Mouse (Mus musculus) heart, embryonic 10.5 days (tissue): ENCODE results near the gene Hk1. TPM values are rescaled to one million over a fixed set of nuclear protein-coding genes. Genes with fewer than 3 reads are reported as not detected.
A peak's percentile ranks its signal among the peaks of the same experiment; 100 is the strongest.

ENCODE experiments used
- DNase-seq: peaks from one replicate; pipeline ENCODE4 v3.0.0-alpha.2; 2017; ENCODE audit warnings: low spot score
- H3K27ac ChIP-seq: fragments of 300-500 bp; sonication (generic); 2 replicates; pipeline ENCODE4 v1.5.1; 2016; ENCODE audit warnings: mild to moderate bottlenecking
- H3K27me3 ChIP-seq: fragments of 300-500 bp; sonication (generic); 2 replicates; pipeline ENCODE4 v1.6.1; 2016; ENCODE audit warnings: mild to moderate bottlenecking; ENCODE audit not compliant: poor library complexity, insufficient read depth, severe bottlenecking
- H3K36me3 ChIP-seq: fragments of 300-500 bp; sonication (generic); 2 replicates; pipeline ENCODE4 v1.6.1; 2016; ENCODE audit warnings: mild to moderate bottlenecking, moderate library complexity
- H3K4me1 ChIP-seq: fragments of 300-500 bp; sonication (generic); 2 replicates; pipeline ENCODE4 v1.6.1; 2016; ENCODE audit warnings: mild to moderate bottlenecking
- H3K4me3 ChIP-seq: fragments of 300-500 bp; sonication (generic); 2 replicates; pipeline ENCODE4 v1.5.1; 2016; ENCODE audit warnings: mild to moderate bottlenecking, moderate library complexity
- H3K9me3 ChIP-seq: fragments of 300-500 bp; sonication (generic); 2 replicates; pipeline ENCODE4 v1.6.1; 2016; ENCODE audit warnings: mild to moderate bottlenecking, moderate library complexity
- WGBS: fragments of 180-500 bp; shearing (Covaris S2); methylation state at CpG from one replicate; pipeline ENCODE4 v1.1.7; 2016; 5-methylcytosine and 5-hydroxymethylcytosine counted together
- polyA plus RNA-seq: library from polyadenylated mRNA; unstranded; fragments of >200 nt; fragmentation: Nextera tagmentation; extraction: Ambion mirVana; gene quantifications from 2 replicates; pipeline ENCODE4 v1.2.1, GENCODE M21; 2016

Gene Hk1
- polyA plus RNA-seq, 1 experiment from 2014 or later, result 157 TPM

- H3K4me3 ChIP-seq, result no peak overlapping the region
- no peaks in the 10 kb centered on the region for H3K9me3 ChIP-seq
- H3K27me3 ChIP-seq, result peaks cover 5% of the 10 kb centered on the region; the same call in 1 of the 2 replicates
- H3K4me1 ChIP-seq, result peaks cover 2% of the 10 kb centered on the region; the same call in 1 of the 2 replicates
- no peaks in the 10 kb centered on the region for H3K36me3 ChIP-seq
- no peak for DNase-seq
- 65% methylated on average over 10 of the region's 10 CpGs for WGBS
- H3K27ac ChIP-seq, result no peak overlapping the region
Measured at GRCm38 (mm10) chr10:62242358-62242757, 137.3 kb downstream of the Hk1 start.

- H3K4me1 ChIP-seq, result peaks cover 7% of the 10 kb centered on the region; the same call in 1 of the 2 replicates
- WGBS, result 68% methylated on average over 6 of the region's 6 CpGs
- DNase-seq, result no peak
Measured at GRCm38 (mm10) chr10:62239270-62239669, 140.4 kb downstream of the Hk1 start.

GRCm38 (mm10) chr10:62238688-62239087 is 141.0 kb downstream of the Hk1 start:
- Histone ChIP-seq H3K36me3 (no peaks in the 10 kb centered on the region), H3K4me3 (no peak overlapping the region), H3K4me1 (peaks cover 7% of the 10 kb centered on the region; the same call in 1 of the 2 replicates), H3K9me3 (no peaks in the 10 kb centered on the region), H3K27ac (no peak overlapping the region), H3K27me3 (peaks cover 5% of the 10 kb centered on the region; the same call in 1 of the 2 replicates)
- 88% methylated on average over 3 of the region's 3 CpGs for WGBS
- no peak for DNase-seq

More at GRCm38 (mm10) chr10:62239270-62239669, 140.4 kb downstream of the Hk1 start:
- Histone ChIP-seq H3K4me3 (no peak overlapping the region), H3K27ac (no peak overlapping the region), H3K27me3 (peaks cover 5% of the 10 kb centered on the region; the same call in 1 of the 2 replicates), H3K36me3 (no peaks in the 10 kb centered on the region), H3K9me3 (no peaks in the 10 kb centered on the region)

DNA sequence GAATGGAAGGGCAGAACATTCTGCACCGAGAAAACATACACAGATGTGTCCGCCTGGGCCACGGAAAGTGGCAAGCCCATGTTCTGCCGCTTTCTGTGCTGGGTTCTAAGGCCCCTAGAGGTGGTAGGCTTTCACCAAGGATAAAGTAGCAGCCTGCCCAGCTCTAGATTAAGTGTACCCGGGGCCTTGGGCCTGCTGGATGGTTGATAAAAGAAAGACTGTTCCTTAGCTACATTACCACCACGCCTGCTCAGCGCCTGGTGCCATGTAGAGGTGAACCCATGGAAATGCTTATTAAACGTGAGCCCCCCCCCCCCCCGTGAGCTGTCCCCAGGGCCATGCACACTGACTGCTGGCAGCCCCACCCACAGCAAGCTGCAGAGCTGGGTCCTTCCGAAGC is 142.5 kb downstream of the Hk1 start:
- H3K27me3 ChIP-seq, result peaks cover 17% of the 10 kb centered on the region
- no peaks in the 10 kb centered on the region for H3K9me3 ChIP-seq
- H3K36me3 ChIP-seq, result no peaks in the 10 kb centered on the region
- no peak for DNase-seq
- WGBS, result 78% methylated on average over 10 of the region's 10 CpGs
- H3K4me1 ChIP-seq, result 0 out of 2 replicates have a peak, but pooled peaks cover 4% of the 10 kb centered on the region
- H3K4me3 ChIP-seq, result no peak overlapping the region
- H3K27ac ChIP-seq, result no peak overlapping the region

GRCm38 (mm10) chr10:62236165-62236564 is 143.5 kb downstream of the Hk1 start:
- H3K9me3 ChIP-seq, result no peaks in the 10 kb centered on the region
- H3K4me1 ChIP-seq, result peaks cover 10% of the 10 kb centered on the region; the same call in 1 of the 2 replicates
- WGBS, result 82% methylated on average over 6 of the region's 6 CpGs
- H3K27ac ChIP-seq, result no peak overlapping the region
- no peak for DNase-seq
- peaks cover 14% of the 10 kb centered on the region for H3K27me3 ChIP-seq
- H3K36me3 ChIP-seq, result no peaks in the 10 kb centered on the region
- H3K4me3 ChIP-seq, result no peak overlapping the region

DNA sequence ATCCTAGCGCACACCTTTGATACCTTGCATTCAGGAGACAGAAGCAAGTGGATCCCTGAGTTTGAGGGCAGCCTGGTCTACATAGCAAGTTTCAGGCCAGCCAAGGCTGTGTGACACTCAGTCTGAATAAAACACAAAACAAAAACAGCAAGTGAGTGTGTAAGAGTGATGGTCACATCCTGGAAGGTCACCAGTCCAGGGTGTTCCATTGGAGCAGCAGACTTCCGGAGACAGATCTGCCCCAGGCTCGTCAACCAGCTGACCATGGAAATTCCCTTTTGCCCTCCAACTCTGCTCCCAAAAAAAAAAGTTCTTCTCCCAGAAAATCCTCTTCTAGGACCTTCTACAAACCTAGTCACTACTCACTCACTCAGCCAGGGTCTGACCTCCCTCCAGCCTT is 147.9 kb downstream of the Hk1 start:
- peak overlapping the region; percentile 73; the same call in 1 of the 2 replicates for H3K4me3 ChIP-seq
- DNase-seq, result no peak
- WGBS, result 71% methylated on average over 3 of the region's 3 CpGs
- H3K9me3 ChIP-seq, result no peaks in the 10 kb centered on the region
- no peak overlapping the region for H3K27ac ChIP-seq
- peaks cover 19% of the 10 kb centered on the region for H3K4me1 ChIP-seq
- no peaks in the 10 kb centered on the region for H3K36me3 ChIP-seq
- H3K27me3 ChIP-seq, result peaks cover 38% of the 10 kb centered on the region

DNA sequence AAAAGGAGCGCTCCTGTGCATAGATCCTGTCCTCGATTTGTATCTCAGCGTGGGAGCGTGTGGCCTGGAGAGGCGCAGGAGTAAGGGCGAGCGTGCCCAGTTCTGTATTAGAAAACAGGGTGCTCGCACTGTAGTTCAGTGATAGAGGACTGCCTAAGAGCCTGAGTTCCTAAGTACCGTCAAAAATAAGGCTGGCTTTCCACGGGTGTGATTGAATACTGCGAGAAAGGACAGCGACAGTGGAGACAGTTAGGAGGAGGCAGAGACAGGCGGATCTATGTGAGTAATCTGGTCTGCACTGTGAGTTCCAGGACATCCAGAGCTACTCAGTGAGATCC is 148.3 kb downstream of the Hk1 start:
- H3K4me3 ChIP-seq, result peak overlapping the region; percentile 73
- H3K36me3 ChIP-seq, result no peaks in the 10 kb centered on the region
- H3K9me3 ChIP-seq, result no peaks in the 10 kb centered on the region
- H3K4me1 ChIP-seq, result peaks cover 19% of the 10 kb centered on the region
- peak overlapping the region; percentile 83 for H3K27ac ChIP-seq
- peaks cover 38% of the 10 kb centered on the region for H3K27me3 ChIP-seq
- DNase-seq, result no peak
- WGBS, result 3% methylated on average over 13 of the region's 13 CpGs

- Histone ChIP-seq H3K4me3 (peak within 1 kb of the TSS; percentile 73), H3K9me3 (no peaks in the 10 kb centered on the region), H3K36me3 (no peaks in the 10 kb centered on the region), H3K4me1 (peaks cover 19% of the 10 kb centered on the region), H3K27me3 (peaks cover 38% of the 10 kb centered on the region), H3K27ac (peak within 1 kb of the TSS; percentile 83)
- WGBS, result under 1% methylated on average over 59 of the region's 59 CpGs
- DNase-seq, result peak; percentile 97
Measured at GRCm38 (mm10) chr10:62230708-62231394, 148.9 kb downstream of the Hk1 start, which contains the start of gene Tspan15. Gene Tspan15 (minus strand): TSS chr10:62231251.

- H3K4me1 ChIP-seq, result peaks cover 23% of the 10 kb centered on the region
- no peak for DNase-seq
- H3K36me3 ChIP-seq, result no peaks in the 10 kb centered on the region
- no peak overlapping the region for H3K4me3 ChIP-seq
- WGBS, result 69% methylated on average over 6 of the region's 6 CpGs
- H3K27ac ChIP-seq, result no peak overlapping the region
- no peaks in the 10 kb centered on the region for H3K9me3 ChIP-seq
- H3K27me3 ChIP-seq, result peaks cover 36% of the 10 kb centered on the region
Measured at GRCm38 (mm10) chr10:62228126-62228525, 151.6 kb downstream of the Hk1 start.

- no peaks in the 10 kb centered on the region for H3K36me3 ChIP-seq
- 81% methylated on average over 7 of the region's 7 CpGs for WGBS
- H3K4me3 ChIP-seq, result no peak overlapping the region
- H3K9me3 ChIP-seq, result no peaks in the 10 kb centered on the region
- DNase-seq, result no peak
- peaks cover 24% of the 10 kb centered on the region; the same call in 1 of the 2 replicates for H3K27me3 ChIP-seq
- peaks cover 15% of the 10 kb centered on the region for H3K4me1 ChIP-seq
- H3K27ac ChIP-seq, result no peak overlapping the region
Measured at GRCm38 (mm10) chr10:62225839-62226238, 153.9 kb downstream of the Hk1 start.

DNA sequence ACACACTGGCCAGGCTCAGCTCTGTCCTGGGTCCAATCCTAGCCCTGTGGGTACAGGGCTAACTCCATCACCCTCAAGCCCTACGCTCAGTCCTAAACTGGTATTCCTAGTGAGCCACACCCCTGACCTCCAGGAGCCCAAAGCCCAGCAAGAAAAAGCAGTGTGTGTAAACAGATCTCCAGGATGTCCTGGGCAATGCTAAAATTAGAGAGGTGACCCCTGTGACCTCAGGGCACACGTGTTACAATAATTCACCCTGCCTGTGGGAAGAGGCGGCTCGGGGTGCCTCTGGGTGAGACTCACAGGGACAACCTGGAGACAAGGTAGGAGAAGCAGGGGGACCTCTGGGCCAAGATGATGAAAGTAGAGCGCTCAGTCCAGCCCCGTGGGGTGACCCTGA is 155.5 kb downstream of the Hk1 start:
- Histone ChIP-seq H3K4me1 (peaks cover 9% of the 10 kb centered on the region), H3K9me3 (no peaks in the 10 kb centered on the region), H3K36me3 (no peaks in the 10 kb centered on the region), H3K4me3 (no peak overlapping the region), H3K27ac (no peak overlapping the region), H3K27me3 (peaks cover 17% of the 10 kb centered on the region; the same call in 1 of the 2 replicates)
- no peak for DNase-seq
- WGBS, result 47% methylated on average over 6 of the region's 6 CpGs

DNA sequence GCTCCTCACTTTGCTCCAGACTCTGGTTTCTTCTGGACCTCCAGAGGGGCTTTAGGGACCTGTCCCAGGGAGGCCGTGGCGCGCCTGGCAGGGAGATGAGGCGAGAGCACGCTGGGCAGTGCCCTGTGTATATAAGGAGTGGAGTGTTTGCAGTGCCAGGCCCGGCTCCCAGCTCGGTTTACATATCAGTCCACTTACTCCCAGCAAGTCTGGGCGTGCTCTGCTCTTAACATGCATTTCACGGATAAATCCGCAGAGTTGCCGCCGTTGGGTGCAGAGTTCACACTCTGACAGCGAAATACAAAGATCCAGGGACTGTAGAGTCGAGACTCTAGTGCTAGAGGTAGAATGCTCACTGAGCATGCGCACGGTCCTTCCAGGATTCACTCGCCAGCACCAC is 156.9 kb downstream of the Hk1 start:
- no peaks in the 10 kb centered on the region for H3K36me3 ChIP-seq
- WGBS, result 80% methylated on average over 17 of the region's 17 CpGs
- H3K4me1 ChIP-seq, result peaks cover 12% of the 10 kb centered on the region
- no peak for DNase-seq
- H3K4me3 ChIP-seq, result no peak overlapping the region
- H3K27ac ChIP-seq, result no peak overlapping the region
- H3K9me3 ChIP-seq, result no peaks in the 10 kb centered on the region
- H3K27me3 ChIP-seq, result 0 out of 2 replicates have a peak, but pooled peaks cover 3% of the 10 kb centered on the region

DNA sequence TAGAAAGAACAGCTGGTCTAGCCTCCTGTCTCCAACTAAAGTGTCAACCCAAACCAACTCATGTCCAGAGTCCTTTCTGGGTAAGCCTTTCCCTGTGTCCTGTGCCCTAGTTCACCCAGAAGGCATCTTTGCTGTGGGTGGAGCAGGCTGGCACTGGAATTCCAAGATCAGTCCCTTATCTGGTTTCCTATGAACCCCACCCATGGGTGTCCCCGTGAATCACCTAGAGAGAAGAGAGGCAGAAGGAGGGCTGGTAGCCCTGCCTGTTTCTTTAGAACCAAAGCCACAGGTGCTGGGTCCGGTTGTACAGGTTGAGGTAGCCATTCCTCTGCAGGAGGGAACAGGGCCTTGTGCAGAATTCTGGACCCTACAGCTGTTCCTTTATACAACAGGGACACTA is 158.1 kb downstream of the Hk1 start:
- 76% methylated on average over 2 of the region's 2 CpGs for WGBS
- no peaks in the 10 kb centered on the region for H3K27me3 ChIP-seq
- peaks cover 21% of the 10 kb centered on the region for H3K4me1 ChIP-seq
- no peak overlapping the region for H3K4me3 ChIP-seq
- no peak for DNase-seq
- H3K9me3 ChIP-seq, result no peaks in the 10 kb centered on the region
- no peak overlapping the region for H3K27ac ChIP-seq
- no peaks in the 10 kb centered on the region for H3K36me3 ChIP-seq
